Mouse (Mus musculus): ENCODE results near the gene Hdhd3.

- no peak for TF ChIP-seq TAL1 (IDR thresholded peaks at IDR 0.05; ENCODE audit: low read length)
- no peak for TF ChIP-seq GATA1 (IDR thresholded peaks at IDR 0.05; ENCODE audit: low read length)
Observed at GRCm38 (mm10) chr4:62517046-62517445, 13.8 kb upstream of the Hdhd3 start.

All from erythroblast, embryonic 14.5 days (primary cell).